In genomic region chr1:86916355-86916984, GRCm38 (mm10) we compare ENCODE assay signal across 19 mouse cellular contexts.
A peak's percentile ranks its signal among the peaks of the same experiment; 100 is the strongest.
DNase-seq lines count a peak whose midpoint lies in the region; ATAC-seq lines count a peak whose summit lies in the region.
"Had no signal": no experiment of that assay in that cellular context is flagged by ENCODE, and none has a peak within 500 bp of the region (broad histone marks: within the 10 kb centered on the region; RNA-seq: fewer than 3 reads in every experiment).

No protein-coding gene starts in this region.

- DNase-seq in MEL-GATA-1-ER (ENCODE audit: extremely low read depth, low read depth), result peak; percentile 3
- no peak for DNase-seq in urinary bladder, postnatal 25 days (ENCODE audit: low spot score)
- DNase-seq in gastrocnemius, postnatal 36 days, result no peak
- DNase-seq: cerebellum, adult 9-10 months; embryo, embryonic 11 days; heart, adult 2 months; heart, postnatal 14 days; kidney, adult 18-20 months; kidney, postnatal 36 days; lung, postnatal 14 days; thymus, adult 2 months had no signal

- H3K36me3 ChIP-seq in hindbrain, embryonic 13.5 days, result no peaks in the 10 kb centered on the region
- no peaks in the 10 kb centered on the region for H3K36me3 ChIP-seq in hindbrain, embryonic 12.5 days
- no peaks in the 10 kb centered on the region for H3K36me3 ChIP-seq in liver, embryonic 15.5 days (replicated peaks)
- H3K36me3 ChIP-seq: limb, embryonic 13.5 days had no signal

- H3K9ac ChIP-seq in hindbrain, embryonic 13.5 days, result no peak overlapping the region
- no peak overlapping the region for H3K9ac ChIP-seq in hindbrain, embryonic 12.5 days
- H3K9ac ChIP-seq in liver, embryonic 15.5 days, result no peak overlapping the region
- H3K9ac ChIP-seq: limb, embryonic 13.5 days had no signal

- H3K27ac ChIP-seq in hindbrain, embryonic 13.5 days, result peak overlapping the region; percentile 40; the same call in 1 of the 2 replicates
- H3K27ac ChIP-seq in hindbrain, embryonic 12.5 days, result no peak overlapping the region
- H3K27ac ChIP-seq in liver, embryonic 15.5 days (replicated peaks), result peak overlapping the region; percentile 76
- H3K27ac ChIP-seq: heart, adult 2 months; limb, embryonic 13.5 days had no signal

- WGBS in hindbrain, embryonic 13.5 days, result 65% methylated on average over 8 of the region's 8 CpGs
- 68% methylated on average over 8 of the region's 8 CpGs for whole genome bisulfite sequencing in hindbrain, embryonic 12.5 days
- WGBS in liver, embryonic 15.5 days (ENCODE audit: insufficient replicate concordance), result 26% methylated on average over 8 of the region's 8 CpGs

- H3K9me3 ChIP-seq in hindbrain, embryonic 13.5 days, result no peaks in the 10 kb centered on the region
- no peaks in the 10 kb centered on the region for H3K9me3 ChIP-seq in hindbrain, embryonic 12.5 days (replicated peaks)
- no peaks in the 10 kb centered on the region for H3K9me3 ChIP-seq in liver, embryonic 15.5 days (replicated peaks)
- H3K9me3 ChIP-seq: limb, embryonic 13.5 days had no signal

- no peak overlapping the region for H3K4me3 ChIP-seq in hindbrain, embryonic 13.5 days
- no peak overlapping the region for H3K4me3 ChIP-seq in hindbrain, embryonic 12.5 days
- H3K4me3 ChIP-seq in liver, embryonic 15.5 days (replicated peaks), result no peak overlapping the region
- H3K4me3 ChIP-seq: heart, adult 2 months; limb, embryonic 13.5 days had no signal

- no peak for ATAC-seq in hindbrain, embryonic 13.5 days (ENCODE audit: low FRiP score)
- no peak for ATAC-seq in hindbrain, embryonic 12.5 days (ENCODE audit: low FRiP score)
- ATAC-seq in erythroid progenitor cell, adult 5-6 weeks (replicated peaks; ENCODE audit: low FRiP score, poor library complexity, severe bottlenecking), result peak; percentile 88
- peak; percentile 98 for ATAC-seq in liver, embryonic 15.5 days (ENCODE audit: insufficient read depth)
- no peak for ATAC-seq in CD4-positive, CD25-positive, alpha-beta regulatory T cell, adult 4 months
- ATAC-seq: activated CD4-positive, CD25-positive, alpha-beta regulatory T cell, adult 4 months had no signal

- no peaks in the 10 kb centered on the region for H3K4me1 ChIP-seq in hindbrain, embryonic 13.5 days (replicated peaks)
- H3K4me1 ChIP-seq in hindbrain, embryonic 12.5 days, result no peaks in the 10 kb centered on the region
- H3K4me1 ChIP-seq in liver, embryonic 15.5 days (replicated peaks), result peaks cover 19% of the 10 kb centered on the region
- H3K4me1 ChIP-seq: limb, embryonic 13.5 days had no signal

- no peaks in the 10 kb centered on the region for H3K27me3 ChIP-seq in hindbrain, embryonic 13.5 days
- no peaks in the 10 kb centered on the region for H3K27me3 ChIP-seq in hindbrain, embryonic 12.5 days
- H3K27me3 ChIP-seq in liver, embryonic 15.5 days, result no peaks in the 10 kb centered on the region
- H3K27me3 ChIP-seq: limb, embryonic 13.5 days had no signal

- no peak overlapping the region for H3K4me2 ChIP-seq in hindbrain, embryonic 13.5 days
- no peak overlapping the region for H3K4me2 ChIP-seq in hindbrain, embryonic 12.5 days (replicated peaks)
- H3K4me2 ChIP-seq in liver, embryonic 15.5 days, result peak overlapping the region; percentile 42
- H3K4me2 ChIP-seq: limb, embryonic 13.5 days; midbrain, embryonic 11.5 days had no signal

- intact Hi-C loops in gastrocnemius, postnatal 36 days (cut with DNase I), result no loop called here

Comparison
In these comparisons a context has a peak if more than half of its experiments do, and no peak if none do; other contexts are left out.
1. ATAC-seq: peak in erythroid progenitor cell, adult 5-6 weeks (single experiment) and liver, embryonic 15.5 days (single experiment); none in hindbrain, embryonic 13.5 days (single experiment), hindbrain, embryonic 12.5 days (single experiment) and CD4-positive, CD25-positive, alpha-beta regulatory T cell, adult 4 months (single experiment).